Mouse (Mus musculus): Measurements from ENCODE around the gene Ptdss2.

The Ptdss2 gene

DNA sequence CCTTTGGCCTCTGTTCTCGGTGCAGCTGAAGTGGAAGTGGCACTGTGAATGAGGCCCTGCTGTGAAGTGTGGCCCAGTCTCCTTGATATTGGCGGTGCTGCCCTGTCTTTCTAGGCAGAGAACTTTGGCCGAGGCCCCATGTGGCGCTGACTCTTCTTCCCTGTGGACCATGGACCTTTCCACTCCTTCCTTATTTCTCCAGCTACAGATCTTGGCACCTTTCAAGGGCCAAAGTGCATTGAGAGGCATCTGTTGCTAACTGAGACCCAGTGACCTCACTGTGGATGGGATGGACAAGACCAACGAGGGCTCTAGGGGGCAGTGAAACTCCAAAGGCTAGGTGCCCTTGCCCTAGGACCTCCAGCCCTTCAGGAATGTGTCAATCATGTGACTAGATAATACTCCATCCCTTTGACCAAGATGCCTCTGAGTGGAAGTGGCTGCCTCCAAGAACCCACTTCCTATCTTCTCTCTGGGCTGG is 1.1 kb upstream of the Ptdss2 start:
- no peak for DNase-seq (ENCODE audit: low read depth in 1 of 2, low spot score in 2 of 2)

DNA sequence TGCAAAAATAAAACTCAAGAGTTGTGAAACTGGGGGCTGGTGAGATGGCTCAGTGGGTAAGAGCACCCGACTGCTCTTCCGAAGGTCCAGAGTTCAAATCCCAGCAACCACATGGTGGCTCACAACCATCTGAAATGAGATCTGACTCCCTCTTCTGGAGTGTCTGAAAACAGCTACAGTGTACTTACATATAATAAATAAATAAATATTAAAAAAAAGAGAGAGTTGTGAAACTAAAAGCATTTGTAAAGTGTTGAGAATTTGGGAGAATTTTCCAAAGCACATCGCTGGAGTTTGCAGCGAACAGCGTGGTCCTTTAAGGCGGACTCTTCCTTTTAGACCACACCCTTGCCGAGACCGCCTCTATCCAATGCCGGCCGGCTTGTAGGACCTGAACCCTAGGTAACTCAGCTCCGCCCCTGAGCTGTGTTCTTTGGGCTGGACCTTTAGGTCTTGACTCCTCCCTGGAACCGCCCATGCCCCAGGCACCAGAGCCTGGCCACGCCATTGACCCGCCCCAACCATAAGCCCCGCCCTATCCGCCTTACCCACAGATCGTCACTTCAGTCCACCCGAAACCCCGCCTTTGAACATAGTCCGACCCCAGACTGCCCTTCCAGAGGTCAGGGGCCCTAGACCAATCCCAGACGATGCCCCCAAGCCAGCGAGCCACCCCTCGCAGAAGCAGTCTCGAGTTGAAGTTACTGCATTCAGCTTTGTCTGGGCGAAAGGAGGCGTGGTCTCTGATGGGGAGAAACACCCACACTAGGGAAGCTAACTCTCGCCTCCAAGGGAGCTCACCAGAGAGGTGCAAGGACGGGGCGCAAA is 721 bp downstream of the Ptdss2 start:
- DNase-seq (ENCODE audit: low read depth in 1 of 2, low spot score in 2 of 2) = peak; percentile 80 to 90

DNA sequence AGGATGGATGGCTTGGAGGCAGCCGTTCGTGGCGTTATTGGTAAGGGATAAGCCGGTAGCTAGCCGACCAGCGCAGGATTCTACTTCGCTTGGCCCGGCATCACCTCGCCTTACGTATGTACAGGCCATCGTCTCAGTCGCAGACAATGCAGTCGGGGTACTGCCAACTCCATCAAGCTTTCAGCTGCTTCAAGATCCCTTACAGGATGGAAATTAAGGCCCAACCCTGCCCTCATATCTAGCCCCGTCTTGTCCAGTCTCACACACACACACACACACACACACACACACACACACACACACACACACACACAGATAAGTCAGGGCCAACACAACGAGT is 1.3 kb downstream of the Ptdss2 start:
- no peak for DNase-seq (ENCODE audit: low read depth in 1 of 2, low spot score in 2 of 2)

DNA sequence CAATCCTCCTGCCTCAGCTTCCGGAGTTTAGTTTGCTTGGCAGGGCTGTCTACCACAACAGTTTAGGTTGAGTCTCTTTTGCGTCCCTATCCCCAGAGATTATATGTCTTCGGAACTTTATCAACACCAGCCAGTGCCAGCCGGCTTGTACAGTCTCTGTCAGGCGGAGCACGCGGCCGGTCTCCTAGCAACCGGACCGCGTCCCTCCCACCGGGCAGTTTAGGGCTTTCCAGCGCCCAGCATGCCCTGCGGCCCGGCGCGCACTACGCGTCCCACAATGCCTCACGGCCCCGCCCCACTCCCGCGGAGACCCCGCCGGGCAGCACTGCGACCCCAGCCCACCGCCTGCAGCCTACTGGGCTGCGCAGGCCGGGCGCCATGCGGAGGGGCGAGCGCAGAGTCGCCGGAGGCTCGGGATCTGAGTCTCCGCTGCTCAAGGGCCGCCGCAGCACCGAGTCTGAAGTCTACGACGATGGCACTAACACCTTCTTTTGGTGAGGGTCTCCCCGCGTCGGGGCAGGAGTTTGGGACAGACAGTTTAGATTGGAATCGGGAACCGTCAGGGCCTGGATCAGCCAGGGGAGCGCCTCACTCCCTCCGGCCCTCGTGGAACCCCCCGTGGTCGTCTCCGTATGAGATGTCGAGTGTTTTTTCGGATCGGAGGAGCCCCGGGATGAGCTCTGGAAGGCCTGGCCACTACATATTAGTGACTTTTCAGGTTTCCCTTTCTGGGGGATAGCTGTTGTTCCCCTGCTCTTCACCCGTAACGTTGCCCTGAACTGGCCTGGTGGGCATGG is 9.0 kb downstream of the Ptdss2 start:
- peak; percentile 39 to 67 for DNase-seq (ENCODE audit: low read depth in 1 of 2, low spot score in 2 of 2)

DNA sequence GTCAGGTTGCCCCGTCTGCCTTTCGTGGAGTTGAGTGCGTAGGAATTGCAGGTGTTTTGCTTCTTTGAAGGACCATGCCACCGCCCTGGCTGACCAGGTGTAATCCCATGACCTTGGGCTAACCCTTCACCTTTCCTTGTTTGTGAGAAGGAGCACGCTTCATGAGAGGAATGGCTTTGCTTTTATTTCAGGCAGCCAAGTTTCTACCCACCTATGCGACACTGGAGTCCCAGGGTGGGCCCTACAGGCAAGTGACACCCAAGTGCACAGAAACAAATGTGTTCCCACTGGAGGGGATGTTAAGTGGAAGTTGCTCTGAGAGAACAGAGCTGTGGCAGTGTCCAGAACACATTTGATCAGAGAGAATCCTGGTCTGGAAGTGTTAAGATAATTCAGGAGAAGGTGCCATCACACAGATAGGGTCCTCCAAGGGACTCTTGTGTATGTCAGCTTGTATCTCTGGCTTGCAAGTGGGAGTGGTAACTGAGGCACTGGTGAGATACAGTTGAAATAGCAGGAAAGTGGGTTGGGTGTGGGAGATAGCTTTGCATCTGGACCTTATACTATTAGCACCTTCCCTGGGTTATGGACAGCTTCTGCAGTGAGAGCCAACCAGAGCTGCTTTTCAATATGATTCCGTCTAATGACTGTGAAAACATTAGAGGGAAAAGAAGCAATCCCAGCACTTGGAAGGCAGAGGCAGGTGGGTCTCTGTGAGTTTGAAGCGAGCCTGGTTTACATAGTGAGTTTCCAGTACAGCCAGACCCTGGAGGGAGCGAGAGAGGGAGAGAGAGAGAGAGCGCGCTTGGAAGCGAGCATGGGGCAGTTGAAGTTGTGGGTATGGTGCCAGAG is 9.9 kb downstream of the Ptdss2 start:
- DNase-seq (ENCODE audit: low read depth in 1 of 2, low spot score in 2 of 2) = no peak

DNA sequence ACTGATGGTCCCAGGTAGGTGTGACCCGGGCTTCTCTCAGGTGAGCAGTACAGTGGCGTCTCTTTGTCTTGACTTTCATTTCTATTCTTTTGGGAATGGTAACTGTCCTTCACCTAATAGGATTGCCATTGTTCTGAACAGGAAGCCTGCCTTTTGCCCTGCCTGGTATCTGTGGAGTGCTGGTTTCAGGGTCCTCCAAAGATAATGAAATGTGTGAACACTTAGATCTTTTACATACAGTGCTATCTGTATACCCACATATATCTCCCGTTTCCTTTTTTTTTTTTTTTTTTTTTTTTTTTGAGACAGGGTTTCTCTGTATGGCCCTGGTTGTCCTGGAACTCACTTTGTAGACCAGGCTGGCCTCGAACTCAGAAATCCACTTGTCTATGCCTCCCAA is 19.1 kb downstream of the Ptdss2 start:
- no peak for DNase-seq (ENCODE audit: low read depth in 1 of 2, low spot score in 2 of 2)

DNA sequence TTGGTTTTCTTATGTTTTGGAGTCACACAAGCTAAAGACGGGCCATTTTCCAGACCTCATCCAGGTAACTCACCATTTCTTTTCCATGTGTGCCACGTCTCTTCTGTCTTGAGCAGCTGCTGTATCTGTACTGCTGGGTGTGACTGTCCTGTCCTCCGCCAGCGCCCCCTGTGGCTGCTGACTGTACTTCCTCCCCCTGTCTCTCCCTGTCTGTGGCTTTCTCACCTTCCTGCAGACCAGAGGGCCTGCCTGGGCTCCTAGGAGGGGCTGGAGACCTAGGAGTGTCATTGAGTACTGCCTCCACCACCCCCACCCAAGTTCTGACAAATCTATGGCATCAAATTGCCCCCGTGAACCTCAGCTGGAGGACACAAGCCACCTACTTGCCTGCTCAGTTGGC is 20.9 kb downstream of the Ptdss2 start:
- DNase-seq (ENCODE audit: low read depth in 1 of 2, low spot score in 2 of 2) = peak in 1 of 2 experiments; percentile 43

DNA sequence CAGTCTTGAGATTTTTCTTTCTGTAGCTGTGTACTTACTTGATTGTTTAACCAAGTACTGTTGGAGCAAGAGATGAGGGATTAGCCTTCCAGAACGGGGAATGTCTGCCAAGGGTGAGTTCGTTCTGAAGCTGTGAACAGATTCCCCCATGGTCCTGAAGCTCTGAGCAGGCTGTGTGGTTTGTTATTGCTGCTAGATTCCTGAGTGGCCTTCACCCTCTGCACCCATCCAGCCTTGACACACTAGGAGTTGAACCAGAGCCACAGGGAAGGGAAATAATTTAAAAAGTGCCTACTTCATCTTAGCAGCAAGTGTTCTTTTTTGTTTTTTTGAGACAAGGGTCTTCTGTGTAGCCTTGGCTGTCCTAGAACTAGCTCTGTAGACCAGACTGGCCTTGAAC is 21.7 kb downstream of the Ptdss2 start:
- no peak for DNase-seq (ENCODE audit: low read depth in 1 of 2, low spot score in 2 of 2)

DNA sequence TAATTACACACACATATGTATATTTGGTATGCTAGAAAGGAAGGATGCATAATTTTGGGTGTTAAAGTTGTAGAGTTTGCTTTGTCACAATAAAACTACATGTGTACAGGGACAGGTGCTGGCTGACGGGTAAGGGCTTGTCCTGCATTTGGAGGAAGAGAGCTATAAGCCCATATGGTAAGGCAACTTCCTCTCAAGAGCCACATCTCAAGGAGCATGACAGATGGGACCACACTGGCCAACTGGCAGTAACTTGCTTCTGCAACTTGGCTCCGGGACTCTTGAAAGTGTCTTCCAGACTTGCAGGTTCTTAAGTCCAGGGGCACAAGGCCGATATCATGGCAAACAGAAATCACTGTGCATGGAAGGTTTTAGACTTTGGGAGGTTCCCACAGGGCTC is 22.5 kb downstream of the Ptdss2 start:
- DNase-seq (ENCODE audit: low read depth in 1 of 2, low spot score in 2 of 2) = no peak

DNA sequence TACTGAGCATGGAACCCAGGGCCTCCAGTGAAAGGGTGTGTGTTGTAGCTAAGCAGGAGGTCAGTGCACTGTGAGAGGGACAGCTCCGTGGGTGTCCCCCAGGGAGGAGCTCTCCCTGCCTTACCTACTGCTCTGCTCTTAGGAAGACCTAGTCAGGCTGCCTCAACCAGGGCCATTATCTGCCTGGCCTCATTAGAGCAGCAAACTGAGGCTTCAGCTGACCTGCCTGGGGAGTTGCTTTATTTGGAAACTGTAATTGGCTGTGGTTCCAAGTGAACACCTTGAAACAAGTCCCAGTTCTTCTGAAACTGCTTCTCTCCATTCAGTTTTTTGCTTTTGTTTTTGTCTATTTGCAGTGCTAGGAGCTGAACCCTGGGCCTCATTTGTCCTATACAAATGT is 23.2 kb downstream of the Ptdss2 start:
- DNase-seq (ENCODE audit: low read depth in 1 of 2, low spot score in 2 of 2) = no peak

DNA sequence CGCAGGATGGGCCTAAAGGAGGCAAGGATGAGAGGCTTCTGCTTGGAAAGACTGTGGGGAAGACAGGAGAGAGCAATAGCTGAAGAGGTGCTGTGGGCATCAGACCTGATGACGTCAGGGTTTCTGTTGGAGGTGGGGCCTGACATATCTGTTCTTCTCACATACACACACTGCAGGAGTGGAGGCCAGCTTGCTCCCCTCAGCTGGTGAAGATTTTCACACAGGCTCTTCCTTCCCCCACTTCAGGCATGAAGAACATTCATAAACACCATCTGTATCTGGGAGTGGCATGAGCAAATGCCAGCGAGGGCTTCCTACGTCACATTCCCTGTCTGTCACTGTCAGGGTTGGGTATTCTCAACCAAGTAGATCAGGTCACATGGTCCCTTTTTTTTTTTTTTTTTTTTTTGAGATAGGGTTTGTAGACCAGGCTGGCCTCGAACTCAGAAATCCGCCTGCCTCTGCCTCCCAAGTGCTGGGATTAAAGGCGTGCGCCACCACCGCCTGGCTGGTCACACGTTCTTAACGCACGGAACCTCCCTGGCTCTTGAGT is 23.9 kb downstream of the Ptdss2 start:
- no peak for DNase-seq (ENCODE audit: low read depth in 1 of 2, low spot score in 2 of 2)

DNA sequence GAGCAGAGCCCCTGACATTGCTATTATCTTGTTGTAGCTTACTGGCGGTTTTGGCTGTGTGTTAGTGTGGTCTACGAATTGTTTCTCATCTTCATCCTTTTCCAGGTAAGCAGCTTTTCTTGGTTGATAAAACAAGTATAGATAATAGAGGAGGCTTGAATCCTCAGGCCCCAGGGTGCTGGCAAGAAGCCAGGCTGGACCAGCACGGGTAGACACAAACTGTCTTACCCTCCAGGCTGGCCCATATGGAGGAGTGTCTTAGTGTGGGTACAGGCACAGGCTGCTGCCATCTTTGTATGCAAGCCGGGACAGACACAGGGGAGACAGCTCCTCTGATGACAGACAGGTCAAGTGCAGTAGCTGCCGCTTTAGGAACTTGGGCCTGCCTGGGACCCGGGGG is 24.9 kb downstream of the Ptdss2 start:
- DNase-seq (ENCODE audit: low read depth in 1 of 2, low spot score in 2 of 2) = no peak

DNA sequence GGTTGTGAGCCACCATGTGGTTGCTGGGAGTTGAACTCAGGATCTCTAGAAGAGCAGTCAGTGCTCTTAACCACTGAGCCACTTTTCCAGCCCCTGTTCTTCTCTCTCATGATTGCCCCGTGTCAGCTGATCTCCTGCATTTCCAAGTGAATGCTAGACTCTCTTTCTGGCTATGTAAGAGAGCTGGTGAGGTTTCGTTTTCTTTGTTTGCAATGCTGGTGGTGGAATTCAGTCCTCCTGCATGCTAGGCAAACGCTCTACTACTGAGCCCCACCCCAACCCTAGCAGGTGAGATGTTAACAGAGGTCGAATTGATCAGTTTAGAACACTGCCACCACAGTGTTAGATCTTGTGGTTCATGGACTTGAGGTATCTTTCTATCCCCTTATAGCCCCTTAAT is 26.5 kb downstream of the Ptdss2 start:
- no peak for DNase-seq (ENCODE audit: low read depth in 1 of 2, low spot score in 2 of 2)

DNA sequence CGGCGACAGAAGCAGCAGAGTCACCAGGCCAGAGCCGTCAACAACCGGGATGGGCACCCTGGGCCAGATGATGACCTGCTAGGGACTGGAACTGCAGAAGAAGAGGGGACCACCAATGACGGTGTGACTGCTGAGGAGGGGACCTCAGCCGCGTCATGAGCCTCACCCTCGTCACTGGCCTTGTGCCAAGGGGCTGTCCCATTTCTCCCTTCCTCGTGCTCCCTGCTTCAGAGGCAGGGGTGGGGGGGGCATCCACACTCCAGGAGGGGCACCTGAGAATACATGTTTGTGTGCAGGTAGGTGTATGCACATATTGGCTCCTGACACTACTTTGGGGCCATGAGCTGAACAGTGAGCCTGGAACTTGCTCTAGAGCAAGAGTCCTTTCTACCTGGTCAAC is 33.2 kb downstream of the Ptdss2 start:
- no peak for DNase-seq (ENCODE audit: low read depth in 1 of 2, low spot score in 2 of 2)

DNA sequence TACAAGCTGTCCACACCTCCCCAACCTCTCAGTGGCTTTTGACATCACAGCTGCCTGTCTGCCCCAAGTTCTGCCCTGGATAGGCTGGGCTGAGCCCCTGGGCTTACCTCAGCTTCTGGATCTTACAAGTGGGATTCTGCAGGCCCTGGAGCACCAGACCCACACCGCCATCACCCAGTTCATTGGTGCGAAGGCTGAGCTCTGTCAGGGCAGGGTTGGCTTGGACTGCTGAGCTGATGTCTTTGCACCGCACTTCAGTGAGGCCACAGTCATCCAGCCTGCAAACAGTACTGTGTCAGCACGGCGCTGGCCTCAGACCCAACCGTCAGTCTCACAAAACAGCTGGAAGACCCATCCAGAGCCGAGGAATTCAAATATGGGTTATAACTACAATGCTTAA is 42.2 kb downstream of the Ptdss2 start:
- DNase-seq (ENCODE audit: low read depth in 1 of 2, low spot score in 2 of 2) = no peak

DNA sequence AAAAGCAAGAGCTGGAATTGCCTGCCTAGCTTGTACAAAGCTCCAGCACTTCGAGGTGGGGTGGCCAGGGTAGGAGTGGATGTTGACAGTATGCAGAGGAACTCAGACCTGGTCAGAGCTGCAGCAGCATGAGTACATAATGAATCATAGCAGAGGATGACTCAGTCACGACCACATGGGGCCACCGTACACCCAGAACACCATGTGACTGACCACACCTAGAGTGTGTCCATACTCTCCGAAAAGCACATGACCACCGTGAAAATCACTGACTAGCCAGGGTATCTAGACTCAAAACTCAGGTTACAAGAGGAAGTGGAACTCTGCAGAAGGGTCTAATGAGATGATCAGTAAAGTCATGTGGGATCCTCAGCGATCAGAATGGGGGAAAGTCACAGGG is 42.7 kb downstream of the Ptdss2 start:
- peak; percentile 49 to 63 for DNase-seq (ENCODE audit: low read depth in 1 of 2, low spot score in 2 of 2)

DNA sequence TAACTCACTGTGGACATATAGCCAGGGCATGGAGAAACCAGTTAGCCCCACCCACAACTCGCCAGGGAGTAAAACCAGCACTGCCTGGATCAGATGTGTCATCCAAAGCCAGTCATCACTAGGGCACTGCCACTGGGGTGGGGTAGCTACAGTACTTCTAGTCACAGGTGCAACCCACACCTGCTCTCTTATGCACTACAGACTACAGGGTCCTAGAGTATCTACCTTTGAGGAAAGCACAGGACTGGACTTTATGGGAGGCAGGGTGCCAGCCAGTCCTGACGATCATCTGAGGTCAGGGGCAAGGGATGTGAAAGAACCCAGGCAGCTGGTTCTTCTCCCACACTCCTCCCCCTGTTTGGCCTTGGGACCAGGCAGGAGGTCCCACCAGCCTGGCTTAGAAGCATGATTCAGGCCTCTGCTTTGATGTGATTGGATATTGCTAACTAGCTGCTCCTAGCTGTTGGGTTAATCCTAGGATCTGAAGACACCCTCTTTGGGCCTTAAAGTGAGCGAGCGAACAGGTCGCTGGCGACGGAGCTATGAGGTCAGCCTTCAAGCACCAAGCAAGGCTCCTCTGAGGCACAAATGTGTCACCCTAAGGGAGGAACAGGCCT is 45.8 kb downstream of the Ptdss2 start:
- DNase-seq (ENCODE audit: low read depth in 1 of 2, low spot score in 2 of 2) = peak; percentile 15 to 16

DNA sequence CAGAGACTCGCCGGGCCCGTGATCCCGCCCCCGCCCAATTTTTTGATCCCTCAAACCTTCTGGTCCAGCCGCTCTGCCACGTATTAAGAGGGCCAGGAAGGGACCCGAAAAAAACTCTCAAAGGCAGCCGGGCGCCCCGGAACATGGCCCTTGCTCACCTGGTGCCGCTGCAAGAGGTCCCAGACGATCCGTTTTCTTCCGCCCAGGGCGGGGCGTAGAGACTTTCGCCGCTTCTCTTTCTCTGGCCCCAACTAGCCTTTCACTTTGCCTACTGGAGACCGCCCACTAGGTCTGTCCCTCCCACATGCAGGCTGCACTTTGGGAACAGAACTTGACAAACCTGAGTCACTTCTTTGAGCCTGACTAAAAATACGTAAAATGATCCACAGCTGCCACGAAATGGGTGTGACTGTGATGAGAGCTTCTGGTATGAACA is 46.4 kb downstream of the Ptdss2 start:
- peak; percentile 70 to 77 for DNase-seq (ENCODE audit: low read depth in 1 of 2, low spot score in 2 of 2)

DNA sequence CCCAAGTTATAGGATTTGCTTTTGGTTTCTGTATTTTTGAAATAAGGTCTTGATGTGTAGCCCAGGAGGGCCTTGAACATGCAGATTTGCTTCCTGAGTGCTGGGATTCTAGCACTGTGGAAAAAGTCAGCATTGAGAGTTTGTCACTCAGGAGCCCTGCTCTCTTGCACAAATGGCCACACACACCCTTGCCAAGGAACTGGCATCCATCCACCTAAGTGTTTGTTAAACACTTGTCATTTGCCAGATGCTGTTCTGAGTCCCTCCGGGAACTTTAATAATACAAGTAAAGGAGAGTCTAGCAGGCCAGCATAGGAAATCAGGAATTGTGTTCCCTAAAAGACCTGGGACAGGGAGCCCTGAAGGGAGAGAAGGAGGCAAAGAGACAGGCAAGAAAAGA is 47.1 kb downstream of the Ptdss2 start:
- DNase-seq (ENCODE audit: low read depth in 1 of 2, low spot score in 2 of 2) = no peak

DNA sequence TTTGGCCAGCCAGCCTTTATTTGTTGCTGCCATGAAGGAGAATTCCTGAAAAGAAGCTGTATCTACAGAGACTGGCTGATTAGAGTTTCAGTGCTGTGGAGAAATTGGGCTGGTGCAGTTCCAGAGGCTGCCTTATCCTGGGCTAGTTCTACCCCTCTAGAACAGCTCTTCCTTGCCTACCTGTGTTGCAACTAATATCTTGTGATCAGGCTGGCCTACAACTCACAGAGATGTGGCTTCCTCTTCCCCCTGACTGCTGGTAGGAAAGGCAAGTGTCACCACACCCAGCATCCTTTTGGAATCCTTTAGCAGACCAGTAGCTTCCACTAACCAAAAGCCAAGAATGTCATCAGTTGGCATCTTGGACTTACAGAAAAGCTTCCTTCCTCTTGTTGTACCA is 47.7 kb downstream of the Ptdss2 start:
- peak in 1 of 2 experiments; percentile 28 for DNase-seq (ENCODE audit: low read depth in 1 of 2, low spot score in 2 of 2)

All from monocyte, adult 2 months (primary cell).